Mouse (Mus musculus) left cerebral cortex, adult 6 months (tissue): ENCODE results near the gene Zbtb1. TPM values are rescaled to one million over a fixed set of nuclear protein-coding genes. Genes with fewer than 3 reads are reported as not detected.

Source experiments
- long read RNA-seq, 2 experiments: library from polyadenylated mRNA; unstranded; transcript quantifications; one replicate each; pipeline ENCODE4 v2.0.0; 2019 to 2020
- polyA plus RNA-seq: library from polyadenylated mRNA; unstranded; fragments of <200 nt; fragmentation: Nextera tagmentation; gene quantifications from 2 replicates; pipeline ENCODE4 v1.2.3, GENCODE M21; 2021

Zbtb1 gene
- polyA plus RNA-seq = 1.7 and 1.8 TPM in 2 replicates
- long read RNA-seq, experiment 1, full-length matches to known transcripts = 43 of 76 reads
- long read RNA-seq, experiment 1, partial matches to known transcripts = 3 of 76 reads
- long read RNA-seq, experiment 1, other reads (novel, unspliced or antisense) = 30 of 76 reads
- long read RNA-seq, experiment 2, full-length matches to known transcripts = 7 of 18 reads
- long read RNA-seq, experiment 2, partial matches to known transcripts = 4 of 18 reads
- long read RNA-seq, experiment 2, other reads (novel, unspliced or antisense) = 7 of 18 reads

DNA sequence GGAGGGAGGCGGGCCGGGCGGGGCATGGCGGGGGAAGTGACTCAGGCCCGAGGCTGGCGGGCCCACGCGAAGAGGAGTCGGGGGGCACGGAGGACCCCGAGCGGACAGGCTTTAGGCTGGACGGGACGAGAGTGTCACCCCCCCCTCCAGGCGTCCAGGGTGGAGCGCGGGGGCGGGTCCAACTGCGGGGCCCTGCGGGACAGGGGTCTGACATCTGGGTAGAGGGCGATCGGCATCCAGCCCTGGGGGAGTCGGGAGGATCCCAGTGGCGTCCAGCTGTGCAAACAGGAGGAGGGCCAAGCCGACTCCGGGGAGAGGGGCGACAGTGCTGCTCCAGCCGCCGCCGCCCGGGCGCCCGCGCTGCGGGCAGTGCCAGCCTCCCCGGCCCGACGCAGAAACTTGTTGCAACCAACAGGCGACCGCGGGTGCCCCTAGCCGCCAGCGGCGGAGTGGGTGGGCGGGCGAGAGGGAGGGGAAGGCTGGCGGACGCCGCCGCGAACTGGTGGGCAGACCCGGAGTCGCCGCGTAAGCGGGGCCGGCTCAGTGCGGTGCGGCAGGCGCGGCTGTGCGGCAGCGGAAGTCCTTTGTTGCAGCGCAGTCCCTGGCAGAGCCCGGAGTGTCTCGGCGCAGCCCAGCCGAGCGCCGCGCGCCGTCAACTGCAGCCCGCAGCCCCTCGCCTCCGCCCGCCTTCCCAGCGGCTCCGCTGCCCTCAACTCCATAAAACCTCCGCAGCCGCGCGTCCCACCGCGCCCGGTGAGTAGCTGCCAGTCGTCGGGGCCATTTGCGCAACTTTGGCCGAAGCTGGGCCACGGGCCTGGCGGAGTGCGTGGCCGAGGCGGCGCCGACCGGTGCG, at the start of gene Zbtb1:
TSS of gene Zbtb1 (plus strand) at position 289 of the 853 bp plus-strand sequence.

DNA sequence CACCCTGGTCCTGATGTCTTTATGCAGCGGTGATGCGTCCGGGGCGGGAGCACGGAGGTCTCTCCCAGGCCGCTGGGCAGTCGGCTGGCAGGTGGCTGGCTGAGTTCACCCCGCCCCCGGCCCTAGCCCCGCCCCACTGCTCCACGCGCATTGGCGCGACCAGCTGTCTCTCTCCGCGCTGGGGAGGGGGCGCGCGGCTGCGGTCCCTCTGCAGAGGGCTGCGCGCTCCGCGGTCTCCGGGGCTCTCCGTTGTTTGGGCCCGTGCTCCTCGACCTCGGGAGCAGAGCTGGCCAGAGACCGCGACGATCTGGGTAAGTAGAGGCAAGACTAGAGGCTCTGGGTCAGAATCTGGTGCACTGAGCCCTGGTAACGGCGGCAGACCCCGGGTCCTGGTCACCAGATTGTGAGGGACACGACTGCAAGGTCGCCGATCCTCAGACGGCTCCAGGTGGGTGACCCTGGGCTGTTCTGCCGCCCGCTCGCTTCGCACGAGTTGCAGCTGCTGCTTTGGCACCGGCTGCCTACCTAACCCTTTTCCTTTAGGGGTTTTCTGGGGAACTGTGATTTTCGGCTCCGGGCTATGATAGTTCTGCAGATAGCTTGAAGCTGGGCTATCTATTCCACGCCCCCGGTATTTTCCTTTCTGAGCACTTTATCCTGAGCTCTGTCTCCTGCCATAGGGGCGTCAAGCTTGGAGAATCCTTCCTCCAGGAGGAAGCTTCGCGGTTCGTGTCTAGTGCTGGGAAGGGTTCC, 45.2 kb upstream of the Zbtb1 start, which contains the start of gene Akap5:
TSS of gene Akap5 (plus strand) at position 213 of the 753 bp plus-strand sequence.

DNA sequence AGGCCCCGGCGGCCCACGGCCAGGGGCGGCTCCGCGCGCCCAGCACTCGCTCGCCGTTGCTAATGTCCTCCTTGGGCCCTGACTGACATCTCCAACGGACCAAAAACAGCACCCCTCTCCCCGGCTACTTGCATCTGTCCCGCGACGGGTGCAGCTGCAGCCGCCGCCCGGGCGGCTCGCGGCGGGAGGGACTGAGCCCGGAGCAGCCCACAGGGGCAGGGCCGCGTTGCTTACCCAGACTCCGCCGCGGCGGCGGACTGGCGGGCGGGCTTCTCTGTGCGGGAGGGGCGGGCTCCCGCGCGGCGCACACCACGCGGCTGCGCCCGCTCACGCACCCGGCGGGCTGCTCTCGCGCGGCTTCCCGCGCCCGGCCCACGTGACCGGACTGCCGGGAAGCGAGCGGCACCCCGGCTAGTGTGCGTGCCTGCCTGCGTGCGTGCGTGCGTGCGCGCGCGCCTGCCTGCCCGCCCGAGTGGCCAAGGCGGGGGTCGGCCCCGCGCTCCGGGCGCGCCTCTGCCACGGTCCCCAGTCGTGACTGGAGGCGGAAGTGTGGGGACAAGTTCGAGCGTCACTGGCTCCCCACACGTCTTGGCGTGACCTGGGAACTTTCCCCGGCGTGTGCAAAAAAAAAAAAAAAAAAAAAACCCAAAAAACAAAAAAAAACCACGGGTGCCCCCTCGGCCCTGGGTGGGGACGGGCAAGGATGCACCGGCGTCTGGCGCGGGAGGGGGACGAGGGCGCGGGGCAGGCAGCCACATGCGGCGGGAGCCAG, 674 bp upstream of the Zbtb1 start, which contains the start of gene Zbtb25:
TSS of gene Zbtb25 (minus strand) at position 397 of the 772 bp plus-strand sequence.

DNA sequence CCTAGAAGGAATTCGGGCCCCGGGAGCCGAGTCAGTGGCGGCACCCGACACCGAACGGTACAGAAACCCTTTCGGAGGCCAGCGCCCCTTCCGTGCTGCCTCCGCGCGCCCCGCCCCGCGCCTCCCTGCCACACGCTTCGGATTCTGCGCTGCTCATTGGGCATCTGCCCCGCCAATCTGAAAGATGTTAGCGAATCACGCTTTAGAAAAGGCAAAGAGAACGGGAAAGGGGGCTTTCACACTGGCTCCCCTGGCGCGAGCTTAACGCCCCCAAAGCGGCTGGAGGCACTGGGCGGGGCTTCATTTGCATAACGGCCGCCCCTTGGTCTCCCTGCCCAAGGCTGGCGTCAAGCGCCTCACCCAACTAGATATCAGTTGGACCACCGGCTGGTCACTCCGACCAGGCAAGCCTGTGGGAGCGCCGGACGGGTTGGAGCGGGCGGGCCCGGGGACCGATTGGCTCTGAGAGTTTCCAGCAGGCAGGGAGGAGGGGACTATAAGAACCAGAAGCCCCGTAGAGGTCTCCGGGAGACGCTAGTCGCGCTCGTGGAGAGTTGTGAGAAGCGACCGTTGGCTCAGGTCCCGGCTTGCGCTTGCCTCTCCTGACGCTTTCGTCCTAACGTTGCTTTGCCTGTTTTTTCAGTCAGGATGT, 33.9 kb downstream of the Zbtb1 start, which contains the start of gene Hspa2:
TSS of gene Hspa2 (plus strand) at position 291 of the 652 bp plus-strand sequence.

GRCm38 (mm10) chr12:76417433-76417854, 47.4 kb downstream of the Zbtb1 start, which contains the start of gene Ppp1r36:
TSS of gene Ppp1r36 (plus strand) at chr12:76417538.

Other genes starting within 250 kb of the Zbtb1 start
- 0.10 and 0.18 TPM in 2 replicates for gene Esr2, start 193.0 kb upstream of the Zbtb1 start, polyA plus RNA-seq
- not detected in 2 replicates for gene Tex21, start 123.5 kb upstream of the Zbtb1 start, polyA plus RNA-seq
- gene Mthfd1, start 115.0 kb upstream of the Zbtb1 start, polyA plus RNA-seq = 20.3 and 25.4 TPM in 2 replicates
- gene Akap5, start 45.4 kb upstream of the Zbtb1 start, polyA plus RNA-seq = 20.6 and 26.3 TPM in 2 replicates
- 12.2 and 14.6 TPM in 2 replicates for gene Zbtb25, start 664 bp upstream of the Zbtb1 start, polyA plus RNA-seq
- 51.7 and 63.2 TPM in 2 replicates for gene Hspa2, start 33.9 kb downstream of the Zbtb1 start, polyA plus RNA-seq
- 1.4 and 2.8 TPM in 2 replicates for gene Ppp1r36, start 47.3 kb downstream of the Zbtb1 start, polyA plus RNA-seq
- gene Plekhg3, start 160.6 kb downstream of the Zbtb1 start, polyA plus RNA-seq = 2.5 and 3.4 TPM in 2 replicates